Mouse (Mus musculus): ENCODE results near the gene Zfp287. TPM values are rescaled to one million over a fixed set of nuclear protein-coding genes. Genes with fewer than 3 reads are reported as not detected.
A peak's percentile ranks its signal among the peaks of the same experiment; 100 is the strongest.
"Not testable (repeated sequence)": the region's sequence is repeated elsewhere in the genome, so short reads cannot be mapped to it uniquely, and the experiment has no call there.

Zfp287 gene
- polyA plus RNA-seq, 1 experiment from 2014 or later, result 14.6 TPM

DNA sequence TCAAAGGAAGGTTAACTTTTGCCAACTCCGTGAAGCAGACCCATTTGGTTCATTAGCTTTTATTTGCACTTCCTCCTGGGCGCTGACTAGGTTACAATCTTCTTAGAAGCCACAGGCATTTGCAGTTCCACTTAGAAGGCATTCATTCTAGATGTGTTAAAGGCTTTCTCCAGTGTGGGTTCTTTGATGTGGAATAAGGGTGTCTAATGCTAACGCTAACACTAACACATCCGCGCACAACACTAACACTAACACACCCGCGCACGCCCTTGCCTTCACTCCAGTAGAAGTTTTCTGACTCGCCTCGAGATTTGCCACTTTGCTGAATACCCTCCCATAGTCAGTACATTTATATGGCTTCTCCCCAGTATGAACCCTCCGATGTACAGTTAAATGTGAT, 20.5 kb upstream of the Zfp287 start:
- DNase-seq (ENCODE audit: low spot score) (no peak), ATAC-seq (replicated peaks; ENCODE audit: low FRiP score) (no peak)
- no peaks in the 10 kb centered on the region; the same call in 1 of the 2 replicates for H3K27me3 ChIP-seq (ENCODE audit: control insufficient read depth, insufficient read depth, low read length)
- WGBS, result 79% methylated on average over 11 of the region's 11 CpGs
- H3K9me3 ChIP-seq (ENCODE audit: control insufficient read depth, low read length), result no peaks in the 10 kb centered on the region
- no peak overlapping the region for H3K4me3 ChIP-seq (ENCODE audit: low read depth, low read length)
- H3K27ac ChIP-seq (ENCODE audit: low read depth, low read length), result no peak overlapping the region
- no peaks in the 10 kb centered on the region for H3K36me3 ChIP-seq (ENCODE audit: control insufficient read depth, insufficient read depth, low read length)
- H3K9ac ChIP-seq (ENCODE audit: low read length), result no peak overlapping the region
- H3K4me1 ChIP-seq (replicated peaks; ENCODE audit: control insufficient read depth, insufficient read depth, low read length), result no peaks in the 10 kb centered on the region; the same call in 1 of the 2 replicates
- H3K4me2 ChIP-seq (ENCODE audit: low read depth, low read length, severe bottlenecking), result no peak overlapping the region

DNA sequence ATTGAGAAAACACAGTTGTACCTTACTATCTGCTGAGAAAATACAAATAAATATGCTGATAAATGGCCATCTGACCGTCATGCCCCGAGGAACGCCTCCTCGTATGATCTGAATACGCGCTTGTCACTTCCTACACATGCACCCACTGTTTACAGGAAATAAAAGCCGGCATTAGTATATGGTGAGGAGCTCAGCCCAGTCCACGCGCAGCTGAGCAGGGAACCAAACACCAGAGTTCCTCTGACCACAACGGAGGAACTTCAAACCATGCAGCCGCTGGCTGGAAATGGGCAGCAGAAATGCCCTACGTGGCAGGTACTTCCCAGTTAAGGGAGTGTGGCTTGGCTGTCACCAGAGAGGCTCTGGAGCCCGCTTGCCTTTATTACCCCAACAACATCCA, 17.7 kb upstream of the Zfp287 start:
- not testable (repeated sequence) for H3K27ac ChIP-seq (ENCODE audit: low read depth, low read length); DNase-seq (ENCODE audit: low spot score); ATAC-seq (replicated peaks; ENCODE audit: low FRiP score); H3K27me3 ChIP-seq (ENCODE audit: control insufficient read depth, insufficient read depth, low read length); H3K9ac ChIP-seq (ENCODE audit: low read length); H3K4me1 ChIP-seq (replicated peaks; ENCODE audit: control insufficient read depth, insufficient read depth, low read length); H3K4me3 ChIP-seq (ENCODE audit: low read depth, low read length); H3K36me3 ChIP-seq (ENCODE audit: control insufficient read depth, insufficient read depth, low read length); H3K4me2 ChIP-seq (ENCODE audit: low read depth, low read length, severe bottlenecking); H3K9me3 ChIP-seq (ENCODE audit: control insufficient read depth, low read length)
- WGBS, result 92% methylated on average over 13 of the region's 13 CpGs

DNA sequence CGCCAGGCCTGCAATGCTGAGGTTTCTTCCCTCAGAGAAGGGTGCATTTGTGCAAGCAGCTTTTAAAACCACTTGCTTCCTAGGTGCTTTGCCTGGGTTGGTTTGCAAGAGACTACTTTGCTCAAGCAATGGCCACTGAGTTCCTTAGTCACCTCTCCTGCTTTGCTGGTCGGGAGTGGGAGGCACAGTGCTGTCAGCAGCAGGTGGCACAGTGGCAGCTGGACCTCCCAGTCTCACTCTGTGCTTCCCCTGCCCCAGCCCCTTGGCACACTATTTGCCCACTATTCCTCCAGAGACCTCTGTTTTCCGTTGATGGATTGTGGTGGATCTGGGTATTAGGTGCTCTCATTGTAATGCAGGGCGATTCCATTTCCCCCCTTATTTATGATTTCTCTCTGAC, 16.4 kb upstream of the Zfp287 start:
- ATAC-seq (replicated peaks; ENCODE audit: low FRiP score), result no peak
- no peak overlapping the region for H3K4me2 ChIP-seq (ENCODE audit: low read depth, low read length, severe bottlenecking)
- no peak overlapping the region for H3K4me3 ChIP-seq (ENCODE audit: low read depth, low read length)
- WGBS, result 77% methylated on average over 4 of the region's 4 CpGs
- H3K27me3 ChIP-seq (ENCODE audit: control insufficient read depth, insufficient read depth, low read length), result no peaks in the 10 kb centered on the region
- H3K36me3 ChIP-seq (ENCODE audit: control insufficient read depth, insufficient read depth, low read length), result no peaks in the 10 kb centered on the region
- H3K9ac ChIP-seq (ENCODE audit: low read length), result no peak overlapping the region
- H3K27ac ChIP-seq (ENCODE audit: low read depth, low read length), result no peak overlapping the region
- no peaks in the 10 kb centered on the region for H3K9me3 ChIP-seq (ENCODE audit: control insufficient read depth, low read length)
- no peaks in the 10 kb centered on the region for H3K4me1 ChIP-seq (replicated peaks; ENCODE audit: control insufficient read depth, insufficient read depth, low read length)
- no peak for DNase-seq (ENCODE audit: low spot score)

DNA sequence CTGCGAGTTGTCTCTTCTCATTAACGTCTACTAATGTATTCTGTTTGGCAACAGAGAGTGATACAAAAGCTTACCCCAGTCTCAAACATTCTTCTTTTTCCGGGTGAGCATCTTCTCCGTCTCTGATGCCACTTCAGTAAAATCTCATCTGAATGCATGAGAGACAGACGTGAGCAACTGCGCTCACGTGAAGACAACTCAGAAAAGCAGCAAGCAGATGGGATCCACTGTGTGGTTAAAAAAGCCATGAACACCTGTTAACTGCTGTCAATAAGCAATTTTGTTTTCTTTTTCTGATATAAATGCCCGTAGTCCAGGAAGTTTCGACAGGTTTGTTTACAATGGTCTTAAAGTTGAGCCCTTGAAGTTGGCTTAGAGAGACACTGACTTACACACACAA, 15.5 kb upstream of the Zfp287 start:
- no peak for ATAC-seq (replicated peaks; ENCODE audit: low FRiP score)
- H3K4me1 ChIP-seq (replicated peaks; ENCODE audit: control insufficient read depth, insufficient read depth, low read length), result no peaks in the 10 kb centered on the region
- no peaks in the 10 kb centered on the region for H3K9me3 ChIP-seq (ENCODE audit: control insufficient read depth, low read length)
- no peak overlapping the region for H3K27ac ChIP-seq (ENCODE audit: low read depth, low read length)
- DNase-seq (ENCODE audit: low spot score), result no peak
- no peak overlapping the region for H3K4me3 ChIP-seq (ENCODE audit: low read depth, low read length)
- no peaks in the 10 kb centered on the region for H3K27me3 ChIP-seq (ENCODE audit: control insufficient read depth, insufficient read depth, low read length)
- H3K9ac ChIP-seq (ENCODE audit: low read length), result no peak overlapping the region
- no peak overlapping the region for H3K4me2 ChIP-seq (ENCODE audit: low read depth, low read length, severe bottlenecking)
- 75% methylated on average over 9 of the region's 9 CpGs for WGBS
- no peaks in the 10 kb centered on the region for H3K36me3 ChIP-seq (ENCODE audit: control insufficient read depth, insufficient read depth, low read length)

DNA sequence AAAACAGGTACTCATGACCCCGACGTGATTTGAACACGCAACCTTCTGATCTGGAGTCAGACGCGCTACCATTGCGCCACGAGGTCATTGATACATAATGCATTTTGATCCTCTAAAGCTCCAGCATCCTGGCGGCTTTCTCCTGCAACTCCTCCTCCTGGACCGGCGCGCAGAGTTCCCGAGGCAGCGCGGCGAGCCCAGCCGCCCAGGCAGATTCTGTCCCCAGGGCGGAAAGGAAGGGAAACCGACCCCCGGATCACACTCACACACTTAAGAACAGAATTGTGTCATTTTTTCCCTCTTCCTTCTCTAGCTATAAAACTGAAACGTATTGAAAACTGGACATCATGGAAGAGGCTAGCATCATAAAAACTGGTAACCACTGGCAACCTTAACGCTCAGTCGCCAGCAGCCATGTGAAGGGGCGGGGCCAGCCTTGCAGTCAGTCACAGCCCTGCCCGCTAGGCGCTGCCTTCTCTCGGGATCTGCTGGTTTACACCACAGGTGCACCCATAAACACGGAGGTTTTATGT, 14.4 kb upstream of the Zfp287 start:
- DNase-seq (ENCODE audit: low spot score) (peak; percentile 84), ATAC-seq (replicated peaks; ENCODE audit: low FRiP score) (peak; percentile 74)
- Histone ChIP-seq H3K9me3 (ENCODE audit: control insufficient read depth, low read length) (no peaks in the 10 kb centered on the region), H3K4me1 (replicated peaks; ENCODE audit: control insufficient read depth, insufficient read depth, low read length) (no peaks in the 10 kb centered on the region), H3K9ac (ENCODE audit: low read length) (peak overlapping the region; percentile 18; the same call in 1 of the 2 replicates), H3K27me3 (ENCODE audit: control insufficient read depth, insufficient read depth, low read length) (no peaks in the 10 kb centered on the region), H3K4me2 (ENCODE audit: low read depth, low read length, severe bottlenecking) (peak overlapping the region; percentile 61), H3K4me3 (ENCODE audit: low read depth, low read length) (peak overlapping the region; percentile 30), H3K27ac (ENCODE audit: low read depth, low read length) (no peak overlapping the region), H3K36me3 (ENCODE audit: control insufficient read depth, insufficient read depth, low read length) (no peaks in the 10 kb centered on the region)
- 3% methylated on average over 27 of the region's 27 CpGs for WGBS

DNA sequence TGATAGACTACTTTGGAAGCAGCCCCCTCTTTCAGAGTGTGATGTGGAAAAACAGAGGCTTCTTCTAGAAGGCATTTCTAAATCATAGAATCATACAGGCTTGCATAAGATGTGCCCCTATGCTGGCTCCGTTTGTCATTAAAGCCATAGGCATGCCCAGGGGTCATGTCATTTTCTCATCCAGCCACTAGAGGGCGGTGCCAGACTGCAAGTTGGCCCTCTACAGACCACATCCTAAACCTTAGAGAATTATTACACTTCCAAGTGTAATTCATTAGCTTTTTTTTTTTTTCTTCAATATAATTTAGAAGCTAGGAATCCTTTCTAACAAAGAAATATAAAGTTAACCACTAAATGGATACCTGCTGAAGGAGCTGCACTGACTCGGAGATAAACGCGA, 12.4 kb upstream of the Zfp287 start:
- H3K9ac ChIP-seq (ENCODE audit: low read length), result no peak overlapping the region
- H3K9me3 ChIP-seq (ENCODE audit: control insufficient read depth, low read length), result no peaks in the 10 kb centered on the region
- DNase-seq (ENCODE audit: low spot score) (peak; percentile 82), ATAC-seq (replicated peaks; ENCODE audit: low FRiP score) (no peak)
- WGBS, result 49% methylated on average over 5 of the region's 5 CpGs
- H3K4me1 ChIP-seq (replicated peaks; ENCODE audit: control insufficient read depth, insufficient read depth, low read length), result no peaks in the 10 kb centered on the region
- H3K4me2 ChIP-seq (ENCODE audit: low read depth, low read length, severe bottlenecking), result no peak overlapping the region
- H3K27me3 ChIP-seq (ENCODE audit: control insufficient read depth, insufficient read depth, low read length), result no peaks in the 10 kb centered on the region
- H3K4me3 ChIP-seq (ENCODE audit: low read depth, low read length), result no peak overlapping the region
- H3K36me3 ChIP-seq (ENCODE audit: control insufficient read depth, insufficient read depth, low read length), result no peaks in the 10 kb centered on the region
- H3K27ac ChIP-seq (ENCODE audit: low read depth, low read length), result no peak overlapping the region

DNA sequence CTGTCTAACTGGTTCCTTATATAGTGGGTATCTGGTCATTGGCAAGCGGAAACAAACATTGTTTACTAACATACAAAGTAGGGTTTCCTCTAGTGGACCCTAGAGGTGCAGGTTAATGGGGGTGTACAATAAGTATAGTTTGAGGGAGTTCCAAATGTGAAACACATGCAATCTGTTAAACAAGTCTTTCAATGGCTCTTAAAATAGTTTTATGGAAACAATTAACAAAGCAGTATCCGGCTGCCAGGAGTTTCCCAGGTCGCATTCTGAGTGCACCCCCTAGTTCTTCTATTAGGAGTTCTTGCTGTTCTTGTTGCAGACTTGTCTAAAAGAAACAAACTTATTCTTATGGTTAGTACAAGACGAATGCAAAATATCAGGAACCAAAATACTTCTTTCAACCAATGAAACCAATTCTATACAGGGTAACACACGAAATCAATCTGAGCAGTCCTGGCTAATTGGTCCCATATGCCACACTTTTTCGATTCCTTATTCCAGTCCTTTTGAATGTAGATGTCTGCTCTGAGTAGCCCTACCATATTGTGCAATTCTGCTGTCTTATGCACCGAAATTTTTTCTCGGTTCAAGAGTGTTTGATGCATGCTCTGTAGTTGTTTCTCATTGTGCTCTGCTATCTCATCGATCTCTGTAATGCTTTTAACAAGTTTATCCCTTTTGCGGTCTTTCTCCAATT, 10.7 kb upstream of the Zfp287 start:
- 73% methylated on average over 10 of the region's 10 CpGs for WGBS
- Histone ChIP-seq H3K9me3 (ENCODE audit: control insufficient read depth, low read length) (no peaks in the 10 kb centered on the region), H3K4me2 (ENCODE audit: low read depth, low read length, severe bottlenecking) (no peak overlapping the region), H3K36me3 (ENCODE audit: control insufficient read depth, insufficient read depth, low read length) (no peaks in the 10 kb centered on the region), H3K27me3 (ENCODE audit: control insufficient read depth, insufficient read depth, low read length) (no peaks in the 10 kb centered on the region), H3K4me1 (replicated peaks; ENCODE audit: control insufficient read depth, insufficient read depth, low read length) (no peaks in the 10 kb centered on the region), H3K9ac (ENCODE audit: low read length) (no peak overlapping the region), H3K27ac (ENCODE audit: low read depth, low read length) (no peak overlapping the region), H3K4me3 (ENCODE audit: low read depth, low read length) (no peak overlapping the region)
- no peak for ATAC-seq (replicated peaks; ENCODE audit: low FRiP score)
- DNase-seq (ENCODE audit: low spot score), result no peak

DNA sequence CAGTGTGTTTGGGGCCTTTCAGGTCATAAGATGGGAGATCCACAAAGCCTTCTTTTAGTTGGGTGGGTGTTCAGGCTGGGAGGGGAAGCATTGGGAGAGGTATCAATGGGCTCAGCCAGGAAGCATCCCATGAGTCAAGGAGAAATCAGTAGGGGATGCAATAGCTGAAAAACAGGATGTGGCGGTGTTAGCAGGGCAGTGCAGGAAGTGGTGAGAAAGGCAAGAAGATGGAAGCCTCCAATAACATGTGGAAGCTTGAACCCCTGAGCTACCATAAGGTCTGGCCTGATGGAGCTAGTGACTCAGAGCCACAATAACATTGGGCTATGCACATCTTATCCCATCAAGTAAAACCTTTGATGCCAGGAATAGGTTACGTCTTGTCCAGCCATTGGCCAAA, 9.5 kb upstream of the Zfp287 start:
- Histone ChIP-seq H3K9ac (ENCODE audit: low read length) (no peak overlapping the region), H3K27me3 (ENCODE audit: control insufficient read depth, insufficient read depth, low read length) (no peaks in the 10 kb centered on the region), H3K4me3 (ENCODE audit: low read depth, low read length) (no peak overlapping the region), H3K36me3 (ENCODE audit: control insufficient read depth, insufficient read depth, low read length) (no peaks in the 10 kb centered on the region), H3K9me3 (ENCODE audit: control insufficient read depth, low read length) (no peaks in the 10 kb centered on the region), H3K27ac (ENCODE audit: low read depth, low read length) (no peak overlapping the region), H3K4me1 (replicated peaks; ENCODE audit: control insufficient read depth, insufficient read depth, low read length) (no peaks in the 10 kb centered on the region), H3K4me2 (ENCODE audit: low read depth, low read length, severe bottlenecking) (no peak overlapping the region)
- ATAC-seq (replicated peaks; ENCODE audit: low FRiP score) (no peak), DNase-seq (ENCODE audit: low spot score) (no peak)
- WGBS, result 96% methylated on average over 2 of the region's 2 CpGs

DNA sequence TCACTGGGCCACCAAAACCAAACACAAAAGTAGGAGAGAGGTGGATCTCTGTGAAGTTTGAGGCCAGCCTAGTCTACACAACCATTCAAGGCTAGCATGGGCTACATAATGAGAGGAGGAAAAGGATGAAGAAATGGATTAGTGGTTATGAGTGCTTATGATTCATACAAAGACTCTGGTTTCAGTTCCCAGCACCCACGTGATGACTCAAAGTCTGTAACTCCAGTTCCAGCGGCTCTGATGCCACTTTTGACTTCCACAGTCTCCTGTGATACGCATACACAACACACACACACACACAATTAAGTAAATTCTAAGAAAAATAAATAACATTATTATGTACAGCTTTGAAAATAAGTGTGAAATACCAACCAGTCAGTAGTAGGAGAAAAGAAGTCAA, 960 bp upstream of the Zfp287 start:
- 88% methylated on average over 3 of the region's 3 CpGs for WGBS
- H3K4me2 ChIP-seq (ENCODE audit: low read depth, low read length, severe bottlenecking), result no peak overlapping the region
- no peaks in the 10 kb centered on the region; the same call in 1 of the 2 replicates for H3K36me3 ChIP-seq (ENCODE audit: control insufficient read depth, insufficient read depth, low read length)
- no peaks in the 10 kb centered on the region for H3K27me3 ChIP-seq (ENCODE audit: control insufficient read depth, insufficient read depth, low read length)
- DNase-seq (ENCODE audit: low spot score) (no peak), ATAC-seq (replicated peaks; ENCODE audit: low FRiP score) (no peak)
- no peak overlapping the region for H3K27ac ChIP-seq (ENCODE audit: low read depth, low read length)
- H3K4me3 ChIP-seq (ENCODE audit: low read depth, low read length), result no peak overlapping the region
- no peaks in the 10 kb centered on the region for H3K9me3 ChIP-seq (ENCODE audit: control insufficient read depth, low read length)
- no peak overlapping the region for H3K9ac ChIP-seq (ENCODE audit: low read length)
- H3K4me1 ChIP-seq (replicated peaks; ENCODE audit: control insufficient read depth, insufficient read depth, low read length), result peaks cover 7% of the 10 kb centered on the region; the same call in 1 of the 2 replicates
